Mouse (Mus musculus): ENCODE results near the gene Gm30191.

DNA sequence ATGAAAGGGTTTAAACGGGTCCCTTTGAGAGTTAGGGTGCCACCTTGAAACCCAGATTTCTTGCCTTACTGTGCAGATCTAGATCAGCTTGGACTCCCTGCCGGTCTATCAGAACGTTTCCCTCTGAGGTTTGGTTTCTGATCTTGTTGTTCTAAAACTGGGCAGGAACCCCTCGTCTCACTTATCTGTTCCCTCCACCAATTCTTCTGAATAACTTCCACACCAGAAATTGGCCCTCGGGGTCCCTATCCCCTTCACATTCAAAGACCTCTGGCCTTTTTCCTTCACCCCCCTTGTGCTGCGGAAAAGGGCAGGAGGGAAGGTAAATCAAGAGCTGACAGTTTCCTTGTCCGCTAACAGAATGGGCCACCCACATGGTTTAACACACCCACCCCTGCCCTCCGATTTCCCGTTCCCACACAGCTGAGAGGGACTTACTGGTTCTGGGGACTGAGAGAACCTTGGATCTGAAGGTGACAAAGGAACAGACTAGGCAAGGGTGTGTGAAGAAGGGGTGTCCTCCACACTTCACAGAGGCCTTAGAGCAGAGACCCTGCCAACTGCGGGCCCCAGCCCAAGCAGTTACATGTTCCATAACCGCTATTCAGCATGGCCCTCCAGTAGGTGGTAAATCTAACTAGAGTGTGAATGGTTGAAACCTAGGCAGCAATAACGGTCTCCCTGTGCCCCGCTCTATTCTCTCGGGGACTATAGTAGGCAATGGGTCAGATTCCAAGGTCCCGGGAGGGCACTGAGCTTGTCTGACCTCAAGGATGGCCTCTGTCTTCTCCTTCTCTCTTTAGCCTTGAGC, 6.4 kb downstream of the Gm30191 start:
- no peak for TF ChIP-seq CTCF (IDR thresholded peaks at IDR 0.05; ENCODE audit: borderline replicate concordance, extremely low read depth, insufficient read depth, insufficient read length)
- no peak for TF ChIP-seq POLR2A (IDR thresholded peaks at IDR 0.05; ENCODE audit: borderline replicate concordance, extremely low read depth, insufficient read depth, insufficient read length, poor library complexity, severe bottlenecking)
